13 mouse cellular contexts compared by ENCODE assay signal in the genomic region with DNA sequence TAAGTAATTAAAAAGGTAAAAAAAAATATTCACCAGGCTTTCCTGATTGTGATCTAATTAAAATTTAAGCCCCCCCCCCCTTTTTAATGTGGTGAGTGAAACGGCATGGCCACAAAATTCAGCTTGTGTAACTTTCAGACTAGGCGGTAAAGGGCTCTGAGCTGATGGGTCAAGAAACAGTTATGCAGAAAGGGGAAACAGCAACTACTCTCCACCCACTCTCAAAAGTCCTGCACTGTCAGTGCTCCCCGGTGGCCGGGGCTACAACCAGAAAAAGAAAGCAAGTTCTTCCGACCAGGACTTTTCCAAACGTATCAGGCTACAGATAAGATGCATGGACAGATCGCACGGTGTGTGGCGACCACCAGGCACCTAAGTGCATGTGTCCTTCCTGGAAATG.
"Had no signal": no experiment of that assay in that cellular context is flagged by ENCODE, and none has a peak within 500 bp of the region (broad histone marks: within the 10 kb centered on the region; RNA-seq: fewer than 3 reads in every experiment).

No protein-coding gene starts in this region.

- ATAC-seq: liver, postnatal 0 days; lung, postnatal 0 days had no signal

- DNase-seq: liver, embryonic 13.5 days; liver, postnatal 0 days; lung, adult 2 months; lung, postnatal 14 days; lung, postnatal 36 days; right cerebral cortex, adult 18-20 months; right cerebral cortex, postnatal 25 days; right cerebral cortex, postnatal 4 days; spleen, adult 18-20 months; thymus, adult 2 months; thymus, postnatal 14 days; thymus, postnatal 36 days had no signal
